Mouse (Mus musculus) heart, adult 10 weeks (tissue): ENCODE measurements around the gene Spry2. TPM values are rescaled to one million over a fixed set of nuclear protein-coding genes. Genes with fewer than 3 reads are reported as not detected.

Experiments
- polyA plus RNA-seq: library from polyadenylated mRNA; stranded (reverse); fragments of 350-450 nt; fragmentation: Illumina TruSeq; extraction: RNeasy Lipid Tissue Mini Kit (QIAGEN cat#74804); gene quantifications from one replicate; pipeline ENCODE4 v1.2.3, GENCODE M21; 2014; ENCODE audit warnings: low read depth, low replicate concordance

Spry2 gene
- polyA plus RNA-seq = 12.3 TPM

DNA sequence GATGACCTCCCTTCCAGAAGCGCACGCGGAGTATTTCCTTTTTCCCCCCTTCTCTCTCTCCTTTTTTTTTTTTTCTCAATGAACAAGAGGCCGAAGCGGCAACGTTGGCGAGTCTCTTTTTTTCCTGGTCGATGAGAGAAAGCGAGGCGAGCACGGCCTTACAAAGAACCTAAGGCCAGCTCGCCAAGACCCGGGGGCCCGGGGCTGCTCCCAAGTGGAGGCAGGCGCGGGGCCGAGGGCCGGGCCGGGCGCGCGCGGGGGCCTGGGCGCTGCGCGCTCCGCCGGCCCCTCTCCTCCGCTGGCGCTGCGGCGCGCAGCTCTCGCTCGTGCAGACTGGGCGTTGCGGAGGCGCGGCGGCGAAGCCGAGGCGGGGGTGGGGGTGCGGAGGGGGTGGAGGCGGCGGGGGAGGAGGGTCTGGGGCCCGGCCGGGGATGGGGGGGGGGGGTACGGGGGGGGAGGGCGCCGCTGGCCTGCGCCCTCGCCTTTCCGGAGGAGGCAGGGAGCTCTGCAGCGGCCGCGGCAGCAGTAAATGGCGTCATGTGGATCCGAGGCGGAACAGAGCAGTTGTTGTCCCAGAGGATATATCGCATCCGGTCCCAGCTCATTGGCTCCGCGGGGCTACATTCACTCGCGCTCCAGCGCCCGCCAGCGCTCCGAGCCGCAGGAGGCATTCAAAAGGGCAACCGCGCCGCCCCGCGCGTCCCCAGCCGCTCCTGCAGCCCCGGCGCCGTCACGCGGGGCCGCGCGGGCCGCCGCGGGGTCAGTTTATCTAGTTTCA lies at the start of gene Spry2:
Gene Spry2, minus strand, starts transcription at position 29 of the 778 bp plus-strand sequence.

Other genes with a start within 250 kb of the Spry2 start
- not detected for gene Trim52, start 209.4 kb upstream of the Spry2 start, polyA plus RNA-seq